Mouse (Mus musculus): Measurements from ENCODE around the gene Zfp385b.

The Zfp385b gene

DNA sequence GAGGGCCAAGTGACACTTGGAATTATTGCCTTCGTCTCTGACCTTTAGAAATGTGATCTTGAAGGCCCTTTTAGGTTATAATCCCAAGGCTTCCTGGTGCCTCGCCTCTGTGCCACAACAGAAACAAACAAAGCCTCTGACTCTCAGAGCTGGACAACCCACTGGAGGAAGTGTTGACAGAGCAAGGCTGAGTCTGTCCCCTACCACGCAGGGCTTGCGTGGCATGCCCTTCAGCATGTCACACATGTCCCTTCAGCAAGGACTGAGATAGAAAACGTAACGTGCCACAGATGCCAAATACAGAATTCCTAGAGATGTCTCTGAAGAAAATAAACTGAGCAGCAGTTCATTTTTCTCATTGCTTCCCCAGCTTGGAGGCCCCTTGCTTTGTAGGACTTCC, 310.7 kb downstream of the Zfp385b start:
- DNase-seq = no peak

DNA sequence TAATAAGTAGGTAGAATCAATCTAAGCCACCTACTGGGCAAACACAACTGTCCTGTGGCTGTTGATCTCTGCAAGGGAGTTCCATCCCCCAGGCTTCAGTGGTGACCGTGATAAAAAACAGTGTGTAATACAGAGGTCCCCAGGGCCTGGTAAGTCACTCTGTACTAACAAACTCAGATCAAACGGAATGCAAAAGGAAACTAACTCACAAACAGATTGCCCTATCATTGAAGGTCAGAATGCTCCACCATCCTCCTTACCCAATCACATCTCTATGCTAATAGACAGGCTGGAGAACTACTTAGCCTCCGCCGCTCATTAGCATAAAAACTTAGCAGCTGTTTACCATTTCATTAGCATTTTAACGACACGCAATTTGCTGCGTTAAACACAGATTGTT, 313.1 kb downstream of the Zfp385b start:
- no peak for DNase-seq

DNA sequence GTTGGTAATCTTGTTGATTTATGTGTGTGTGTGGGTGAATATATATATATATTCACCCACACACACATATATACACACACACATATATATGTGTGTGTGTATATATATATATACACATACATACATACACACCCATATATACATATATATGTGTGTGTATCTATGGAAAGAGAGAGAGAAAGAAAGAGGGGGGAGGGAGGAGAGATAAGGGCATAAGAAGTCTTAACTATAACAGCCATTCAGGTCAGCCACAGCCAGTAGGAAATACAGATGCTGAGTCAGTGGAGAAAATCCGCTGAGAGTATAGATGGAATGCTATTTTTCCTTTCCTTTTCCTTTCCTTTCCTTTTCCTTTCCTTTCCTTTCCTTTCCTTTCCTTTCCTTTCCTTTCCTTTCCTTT, 313.8 kb downstream of the Zfp385b start:
- DNase-seq = no peak

DNA sequence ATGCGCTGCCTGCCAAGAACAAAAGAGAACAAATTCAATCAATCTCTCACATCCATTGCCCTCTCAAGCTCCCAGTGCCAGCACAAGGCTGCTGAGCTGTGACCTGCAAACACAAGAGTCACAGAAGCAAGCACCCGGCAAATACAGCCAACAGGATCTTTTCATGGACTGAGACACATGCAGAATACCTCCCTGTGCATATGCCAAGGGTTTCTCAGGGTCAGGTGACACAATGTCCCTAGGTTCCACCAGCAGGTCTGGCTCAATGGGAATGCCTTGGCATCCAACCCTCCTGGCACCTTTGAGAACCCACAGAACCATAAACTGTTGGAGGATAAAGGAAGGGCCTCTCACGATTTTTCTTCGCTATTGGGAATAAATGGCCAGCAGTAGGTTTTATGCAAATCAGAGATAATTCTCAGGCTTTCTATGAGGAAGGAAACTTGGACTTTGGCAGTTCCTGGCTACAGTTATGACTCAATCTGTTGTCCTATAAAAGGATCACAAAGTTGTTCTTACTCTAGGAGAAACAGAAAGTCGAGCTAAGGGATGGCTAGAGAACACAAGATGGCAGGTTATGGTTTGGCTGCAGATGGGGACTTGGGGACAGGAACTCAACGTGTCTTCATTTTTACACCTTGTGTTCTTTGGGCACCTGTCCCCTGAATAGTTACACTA, 315.6 kb downstream of the Zfp385b start:
- DNase-seq = no peak

DNA sequence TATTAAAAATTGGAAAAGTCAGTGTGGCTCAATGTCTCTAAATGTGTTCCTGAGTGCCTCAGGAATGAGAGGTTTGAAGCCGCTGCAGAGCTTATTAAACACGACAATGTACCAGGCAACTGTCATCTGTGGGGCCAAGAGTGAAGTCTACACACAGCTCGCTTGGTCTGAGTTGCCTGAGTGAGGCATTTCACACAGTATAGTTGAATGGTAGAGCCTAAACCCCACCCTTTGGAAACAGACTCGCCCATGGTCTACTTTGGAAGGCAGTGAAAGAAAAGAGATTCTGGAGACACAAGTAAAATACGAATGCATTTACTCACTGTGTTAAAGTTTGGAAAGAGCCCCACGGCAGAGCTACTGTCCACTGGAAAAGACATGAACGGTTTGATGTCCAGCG, 316.2 kb downstream of the Zfp385b start:
- no peak for DNase-seq

DNA sequence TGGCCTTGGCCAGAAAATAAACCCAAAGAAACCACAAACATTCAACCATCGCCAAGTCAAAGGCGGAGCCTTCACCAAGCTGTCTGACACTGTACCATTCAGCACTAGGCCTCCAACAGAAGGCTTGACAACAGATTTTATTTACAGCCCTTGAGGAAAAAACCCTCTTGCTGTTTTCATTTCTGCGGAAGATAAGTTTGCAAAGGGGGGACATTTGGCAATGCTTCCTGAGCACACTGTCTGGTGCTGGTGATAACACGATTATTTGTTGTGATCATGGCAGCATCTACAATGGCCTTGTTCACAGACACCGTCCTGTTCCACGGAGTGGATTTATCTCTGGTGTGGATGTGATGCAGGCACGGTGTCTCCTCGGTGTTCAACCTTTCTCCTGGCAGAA, 317.0 kb downstream of the Zfp385b start:
- DNase-seq = no peak

DNA sequence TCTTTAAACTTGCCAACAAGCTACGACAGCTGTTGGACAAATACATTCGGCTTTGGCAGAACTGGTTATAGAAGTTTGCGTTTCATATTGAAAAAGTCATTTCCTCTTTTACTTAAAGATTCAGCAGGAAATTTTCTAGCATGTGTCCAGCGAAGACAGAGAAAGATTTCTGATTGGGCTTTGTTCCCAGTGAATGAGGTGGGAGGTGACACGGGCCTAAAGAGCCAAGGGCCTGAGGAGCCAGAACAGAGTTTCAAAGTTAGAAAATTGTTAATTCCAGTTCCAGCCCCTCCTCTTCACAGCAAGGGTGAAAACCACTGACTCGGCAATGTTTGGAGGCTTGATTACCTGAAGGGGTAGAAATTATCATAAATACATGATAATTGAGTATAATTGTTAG, 319.0 kb downstream of the Zfp385b start:
- no peak for DNase-seq

DNA sequence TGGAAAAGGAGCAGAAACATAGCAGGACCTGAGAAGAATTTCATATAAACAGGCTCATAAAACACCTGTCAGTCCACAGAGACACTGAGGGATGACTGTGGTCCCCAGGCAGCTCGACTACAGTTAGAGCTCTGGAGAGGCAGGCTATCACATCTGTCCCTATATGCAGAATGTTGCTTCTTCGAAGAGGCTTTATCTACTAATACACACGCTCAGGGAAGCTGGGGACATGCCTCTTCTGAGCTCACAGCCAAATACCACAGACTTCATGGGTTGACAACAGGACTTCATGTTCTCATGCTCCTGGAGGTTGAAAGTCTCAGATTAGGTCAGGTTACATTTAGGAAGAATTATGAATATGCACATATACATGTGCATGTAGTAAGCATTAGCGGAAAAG, 321.1 kb downstream of the Zfp385b start:
- DNase-seq = no peak

DNA sequence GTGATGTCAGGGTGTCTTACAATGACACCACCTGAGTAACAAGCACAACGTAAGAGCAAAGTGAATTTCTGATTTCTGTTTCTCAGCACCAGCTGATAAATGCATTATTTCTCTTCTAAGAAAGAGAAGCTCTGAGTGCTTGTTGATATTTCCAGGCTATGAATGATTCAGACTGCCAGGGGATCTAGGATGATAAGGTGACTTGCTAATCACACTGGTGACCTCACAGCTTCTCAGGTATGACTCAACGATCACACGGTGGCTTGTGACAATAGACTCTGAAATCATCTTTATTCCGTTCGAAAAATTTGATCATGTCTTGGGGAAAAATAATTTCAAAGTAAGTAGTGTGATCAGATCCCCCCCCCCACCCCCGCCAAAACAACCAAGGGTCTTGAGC, 321.5 kb downstream of the Zfp385b start:
- DNase-seq = no peak

DNA sequence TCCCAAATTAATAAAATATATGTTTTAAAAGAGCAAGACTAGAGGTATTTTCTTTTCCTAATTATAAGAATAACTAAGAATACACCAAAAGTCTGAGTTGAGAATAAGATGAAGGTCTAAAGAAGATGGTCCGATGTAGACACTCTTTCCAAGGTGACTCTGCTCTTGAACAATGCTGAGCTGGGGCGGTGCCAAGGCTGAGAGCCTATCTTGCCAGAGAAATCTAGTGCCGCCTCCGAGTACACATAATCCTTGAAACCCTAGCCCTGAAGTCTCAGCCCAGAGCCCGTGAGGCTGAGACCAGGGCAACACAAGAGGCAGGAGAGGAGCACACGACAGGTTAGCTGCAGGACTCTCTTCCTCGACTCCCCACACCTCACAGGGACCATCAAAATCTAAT, 323.4 kb downstream of the Zfp385b start:
- peak; percentile 51 for DNase-seq

DNA sequence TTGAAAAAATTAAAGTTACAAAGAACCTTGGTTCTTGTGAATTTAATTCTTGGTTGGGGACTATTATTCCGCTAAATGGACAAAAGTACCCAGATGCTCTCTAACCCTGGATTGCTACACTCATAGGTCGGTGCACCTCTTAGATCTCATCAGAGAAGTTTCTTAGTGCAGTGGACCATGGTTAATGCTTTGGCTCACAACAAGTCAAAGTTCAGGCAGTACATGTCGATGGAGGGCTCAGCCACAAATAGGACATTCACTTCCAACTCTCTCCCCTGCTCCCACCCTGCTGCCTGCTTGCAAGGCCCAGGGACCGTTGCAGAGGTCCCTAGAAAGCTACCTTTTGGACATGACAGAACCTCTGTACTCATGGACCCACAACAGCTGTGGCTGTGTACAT, 324.1 kb downstream of the Zfp385b start:
- no peak for DNase-seq

DNA sequence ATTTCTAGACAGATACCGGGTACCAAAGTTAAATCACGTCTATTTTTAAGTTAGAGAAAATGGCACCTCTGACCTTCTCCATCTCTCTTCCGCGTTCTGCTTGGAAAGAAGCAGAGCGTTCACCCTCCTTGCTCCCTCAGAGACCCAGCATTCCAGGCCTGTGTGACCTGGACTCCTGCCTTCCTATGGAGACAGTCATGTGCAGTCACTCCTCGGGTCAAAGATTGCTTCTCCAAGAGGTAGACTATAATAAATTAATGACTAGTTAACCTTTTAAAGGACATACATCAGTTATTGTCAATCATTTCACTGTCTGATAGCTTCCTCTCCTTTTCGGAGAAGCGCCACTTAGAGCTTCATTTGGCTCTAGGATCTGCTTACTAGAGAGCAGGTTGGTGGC, 325.7 kb downstream of the Zfp385b start:
- peak; percentile 24 for DNase-seq

DNA sequence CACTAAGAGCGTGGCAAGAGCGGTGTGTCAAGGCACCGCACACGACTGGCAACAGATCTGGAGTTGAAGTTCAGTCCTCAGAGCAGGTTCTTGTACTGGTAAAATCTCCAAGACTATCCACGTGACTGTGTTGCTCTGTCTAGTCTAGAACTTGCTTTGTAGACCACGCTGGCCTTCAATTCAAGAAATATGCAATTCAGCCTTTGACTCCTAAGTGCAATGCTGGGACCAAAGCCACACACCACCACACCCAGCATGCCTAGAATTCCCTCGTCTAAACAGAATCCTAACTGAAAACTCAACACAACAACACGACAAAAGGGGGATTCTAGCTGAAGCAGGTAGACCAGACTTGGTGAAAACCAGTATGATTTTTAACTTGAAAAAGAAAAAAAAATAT, 332.3 kb downstream of the Zfp385b start:
- DNase-seq = no peak

DNA sequence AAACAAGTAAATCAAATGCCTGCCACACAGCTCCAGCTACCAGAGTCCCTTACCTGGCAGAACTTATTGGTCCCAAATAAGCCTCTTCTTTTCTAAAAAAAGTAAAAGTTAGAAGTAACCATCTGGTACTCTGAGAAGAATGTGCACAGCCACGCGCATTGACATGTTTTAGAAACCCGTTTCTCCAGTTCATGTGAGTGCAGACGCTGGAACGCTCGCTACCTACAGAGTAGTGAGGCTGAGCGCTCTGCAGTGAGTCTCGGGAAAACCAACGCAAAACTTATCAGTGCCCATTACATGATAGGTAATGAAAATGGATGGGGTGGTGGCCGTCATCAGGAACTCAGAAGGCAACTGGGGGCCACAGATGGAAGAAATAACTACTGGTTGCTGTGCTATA, 338.2 kb downstream of the Zfp385b start:
- DNase-seq = no peak

DNA sequence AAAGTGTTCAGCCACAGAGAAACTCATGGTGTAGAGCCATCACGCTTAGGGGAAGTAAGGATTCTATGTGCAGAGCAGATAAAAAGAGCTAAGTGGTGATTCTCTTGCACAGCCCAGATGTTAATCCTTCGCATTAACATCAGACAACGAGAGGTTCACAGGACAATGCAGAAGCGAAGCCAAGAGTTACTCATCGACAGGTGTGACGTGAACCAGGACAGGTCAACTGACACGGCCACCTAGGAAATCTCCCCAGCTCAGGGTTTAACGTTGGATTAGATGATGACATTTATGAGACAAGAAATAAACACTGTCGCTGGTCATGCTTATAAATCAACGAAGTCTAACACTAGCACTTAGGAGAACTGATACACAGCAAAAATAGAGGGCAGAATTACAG, 341.9 kb downstream of the Zfp385b start:
- no peak for DNase-seq

DNA sequence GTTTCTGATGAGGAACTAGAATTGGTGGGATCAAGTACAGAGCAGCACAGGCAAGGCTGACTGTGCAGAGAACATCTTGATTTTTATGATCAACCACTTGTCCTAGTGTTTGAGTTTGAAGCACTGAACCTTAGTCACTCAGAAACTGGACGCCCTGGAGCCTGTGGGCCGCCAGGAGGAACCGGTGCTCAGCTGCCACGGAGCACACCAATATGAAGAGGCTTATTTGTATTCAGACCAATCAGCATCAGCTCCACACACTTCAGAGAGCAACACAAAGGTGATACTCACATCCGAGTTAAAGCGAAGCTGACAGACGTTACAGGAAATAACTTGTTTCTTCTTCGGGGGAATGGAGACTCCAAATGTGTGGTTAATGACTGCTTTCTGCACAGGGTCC, 343.0 kb downstream of the Zfp385b start:
- DNase-seq = no peak

DNA sequence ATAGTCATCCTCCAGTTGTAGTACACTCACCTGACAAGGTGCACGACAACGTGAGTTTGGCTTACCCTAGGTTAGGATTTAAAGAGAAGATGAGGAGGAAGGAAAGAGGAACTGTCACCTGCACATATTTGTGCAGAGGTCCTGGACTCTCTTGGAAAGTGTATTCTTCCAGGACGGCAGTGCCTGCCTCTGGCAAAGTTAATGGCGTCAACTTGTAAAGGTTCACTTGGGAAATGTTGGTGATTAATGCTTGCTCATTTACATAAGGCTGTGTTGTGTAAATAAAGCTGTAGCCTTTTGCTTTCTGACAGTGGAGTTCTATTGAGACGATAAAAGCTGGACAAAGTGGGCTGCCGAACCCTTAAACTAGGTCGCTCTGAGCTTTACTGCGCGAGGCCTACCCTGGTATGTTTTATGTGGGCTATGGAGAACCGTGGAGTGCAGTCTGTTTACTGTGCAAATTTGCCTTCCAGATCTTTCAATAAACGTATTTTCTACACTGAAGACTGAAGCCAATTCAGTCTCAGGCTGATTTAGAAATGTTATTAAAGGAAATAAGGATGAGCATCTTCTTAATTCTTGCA, 347.1 kb downstream of the Zfp385b start:
- DNase-seq = no peak

DNA sequence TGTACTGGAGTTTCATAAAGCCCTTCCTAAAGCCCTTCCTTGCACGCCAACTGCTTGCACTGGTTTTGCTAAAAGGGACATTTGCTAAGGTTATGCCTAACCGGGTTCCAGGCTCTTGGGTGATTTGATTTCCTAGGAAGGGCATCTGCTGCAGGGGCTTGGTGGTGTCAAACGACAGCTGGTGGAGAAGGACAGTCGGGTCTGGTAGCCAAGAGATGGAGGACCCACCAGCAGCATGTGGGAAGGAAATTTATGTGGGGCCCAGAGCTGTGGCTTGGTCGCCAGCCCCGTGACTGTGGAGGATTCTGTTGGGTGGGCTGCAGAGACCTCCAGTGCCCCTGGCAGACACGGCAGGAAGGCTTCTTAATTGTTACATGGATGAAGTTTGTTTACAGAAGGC, 348.7 kb downstream of the Zfp385b start:
- no peak for DNase-seq

DNA sequence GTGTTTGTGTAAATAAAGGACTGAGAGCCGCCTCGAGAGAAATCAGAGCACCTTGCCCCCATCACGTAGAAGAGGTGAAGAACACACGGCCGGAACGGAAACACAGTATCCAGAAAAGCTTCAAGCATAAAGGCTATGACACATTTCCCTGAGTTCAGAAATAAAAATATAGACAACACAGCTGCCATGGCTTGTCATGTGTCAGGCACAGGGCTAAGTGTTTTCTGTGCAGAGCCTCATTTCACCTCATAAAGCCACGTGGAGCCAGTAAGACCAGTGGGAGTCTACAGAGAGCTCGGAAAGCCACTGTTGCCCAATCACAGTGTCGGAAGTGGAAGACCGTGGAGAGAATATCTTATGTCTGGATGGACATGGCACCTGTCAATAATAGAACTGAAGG, 358.0 kb downstream of the Zfp385b start:
- no peak for DNase-seq

DNA sequence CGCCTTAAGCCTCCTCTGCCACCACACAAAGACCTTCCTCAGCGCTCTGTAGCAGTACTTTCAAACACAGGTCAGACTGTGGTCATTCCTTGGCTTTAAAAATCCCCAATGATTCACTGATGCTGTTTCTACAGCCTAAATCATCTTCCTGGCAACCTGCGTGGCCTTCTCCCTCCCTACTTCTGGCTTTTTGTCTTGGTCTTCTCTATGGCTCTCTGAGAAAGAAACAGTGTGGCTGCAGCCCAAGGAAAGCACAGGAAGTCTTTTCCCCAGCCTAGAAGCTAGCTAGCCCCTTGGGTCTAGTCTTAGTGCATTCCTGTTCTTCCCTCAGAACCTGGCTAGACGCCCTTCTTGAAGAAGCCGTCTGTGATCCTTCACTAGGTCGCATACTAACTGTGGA, 359.4 kb downstream of the Zfp385b start:
- DNase-seq = no peak

DNA sequence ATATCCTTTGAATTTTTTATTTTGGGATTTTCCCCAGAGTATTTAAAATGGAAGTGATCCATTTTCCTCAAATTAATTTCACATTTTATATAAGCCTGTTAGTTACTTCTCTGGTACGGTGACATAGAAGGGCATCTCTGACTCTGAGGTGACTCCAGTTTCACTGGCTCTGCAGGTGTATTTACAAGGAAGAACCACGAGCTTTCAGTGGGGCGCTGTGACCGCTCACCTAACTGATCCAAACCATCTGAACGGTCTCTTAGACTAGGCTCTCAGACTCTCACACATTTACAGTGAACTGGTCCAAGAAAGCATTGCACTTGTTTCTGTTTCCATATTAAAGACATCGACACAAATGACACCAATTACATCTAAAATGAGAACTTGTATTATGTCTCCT, 361.0 kb downstream of the Zfp385b start:
- no peak for DNase-seq

DNA sequence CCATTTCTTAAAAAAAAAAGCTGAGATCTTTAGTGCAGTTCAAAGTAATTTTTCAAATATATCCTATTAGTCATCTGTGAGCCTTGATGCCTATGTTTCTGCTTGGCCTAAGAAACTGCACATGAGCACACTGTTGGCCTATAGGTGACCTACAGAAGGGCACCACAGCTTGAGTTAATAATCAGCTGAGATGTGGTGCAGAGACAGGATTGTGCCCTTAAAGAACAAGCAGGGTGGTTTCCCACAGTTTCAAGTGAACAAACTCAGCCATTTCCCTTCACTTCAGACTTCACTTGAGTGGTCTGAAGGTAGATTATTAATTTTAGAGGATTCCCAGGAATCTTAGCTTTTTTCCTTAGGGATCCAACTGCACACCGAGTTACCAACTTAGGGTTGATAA, 362.3 kb downstream of the Zfp385b start:
- DNase-seq = no peak

DNA sequence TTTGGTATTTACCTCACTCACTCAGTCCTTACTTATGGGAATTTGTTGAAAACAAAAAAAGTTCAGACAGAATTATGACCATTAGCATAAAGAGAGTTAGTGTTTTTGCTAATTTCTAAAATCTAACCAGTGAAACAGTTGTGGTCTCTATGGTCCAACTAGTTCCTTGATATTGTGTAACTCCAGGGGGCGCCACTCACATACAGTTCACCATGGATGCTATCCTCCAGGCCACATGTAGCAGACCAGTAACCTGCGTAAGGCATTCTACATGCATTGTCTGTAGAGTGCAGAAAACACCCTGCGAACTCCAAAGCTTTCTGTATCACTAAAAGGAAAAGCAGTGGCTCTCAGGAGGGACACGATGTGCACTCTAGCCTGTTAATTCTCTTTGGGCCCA, 362.8 kb downstream of the Zfp385b start:
- peak; percentile 81 for DNase-seq

DNA sequence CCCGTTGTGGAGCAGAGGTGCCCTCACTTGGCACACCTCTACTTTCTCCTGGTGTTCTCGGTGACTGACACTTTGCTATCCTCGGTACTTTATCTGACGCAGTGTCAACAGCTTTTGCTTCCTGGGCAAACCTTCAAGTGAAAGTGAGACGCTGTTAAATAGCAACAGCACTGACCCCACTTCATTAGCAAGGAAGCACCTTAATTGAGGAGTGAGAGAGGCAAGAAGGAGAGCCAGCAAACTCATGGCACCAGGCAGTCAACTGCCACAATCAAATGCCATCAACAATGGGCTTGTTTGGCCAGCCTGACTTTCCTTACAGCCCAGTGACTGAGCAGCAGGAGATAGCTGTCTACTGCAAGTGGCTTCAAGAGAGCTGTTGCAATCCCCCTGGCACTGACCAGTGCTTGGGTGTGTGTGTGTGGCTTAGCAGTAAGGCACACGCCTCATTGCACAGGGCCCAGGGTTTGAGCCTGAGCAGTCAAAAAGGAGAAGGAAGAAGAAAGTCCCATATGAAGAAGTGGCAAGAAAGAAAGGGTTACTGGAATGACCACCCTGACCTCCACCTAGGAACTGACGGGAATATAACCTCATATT, 365.0 kb downstream of the Zfp385b start:
- DNase-seq = no peak

DNA sequence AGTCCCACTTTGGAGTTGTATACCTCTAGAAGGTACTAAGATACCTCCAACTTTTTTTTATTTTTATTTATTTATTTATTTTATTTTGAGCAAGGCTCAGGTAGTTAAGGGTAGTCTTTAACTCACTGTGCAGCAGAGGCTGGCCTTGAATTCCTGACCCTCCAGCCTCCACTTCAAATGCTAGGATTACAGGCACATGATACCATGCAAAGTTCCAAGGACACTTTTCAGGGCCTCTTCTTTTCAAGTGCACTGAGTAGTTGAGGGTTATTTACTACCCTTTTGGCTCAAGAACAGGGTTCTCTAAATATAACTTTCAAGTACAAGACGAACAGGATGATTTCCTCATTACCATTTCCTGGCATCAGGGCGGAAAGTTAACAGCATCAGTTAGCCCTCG, 365.7 kb downstream of the Zfp385b start:
- DNase-seq = no peak
